Mouse (Mus musculus): ENCODE results near the gene Serpina3c.
A peak's percentile ranks its signal among the peaks of the same experiment; 100 is the strongest.

Serpina3c gene

GRCm38 (mm10) chr12:104153656-104154055 lies at the start of gene Serpina3c:
Gene Serpina3c (minus strand): TSS chr12:104153870.
- DNase-seq, result no peak

- DNase-seq, result no peak
These were observed 37.2 kb upstream of the Serpina3c start for GRCm38 (mm10) chr12:104190852-104191251.

- DNase-seq, result no peak
These were observed 35.6 kb upstream of the Serpina3c start for GRCm38 (mm10) chr12:104189246-104189645.

GRCm38 (mm10) chr12:104186041-104186581 lies 32.4 kb upstream of the Serpina3c start:
- DNase-seq, result no peak

- no peak for DNase-seq
These were observed 31.4 kb upstream of the Serpina3c start for GRCm38 (mm10) chr12:104185046-104185445.

GRCm38 (mm10) chr12:104178987-104179386 lies 25.3 kb upstream of the Serpina3c start:
- no peak for DNase-seq

- DNase-seq, result peak in 1 of 2 experiments; percentile 16
These were observed 24.9 kb upstream of the Serpina3c start for GRCm38 (mm10) chr12:104178577-104178976.

- no peak for DNase-seq
These were observed 22.0 kb upstream of the Serpina3c start for GRCm38 (mm10) chr12:104175636-104176035.

- DNase-seq, result peak; percentile 31 to 54
These were observed 21.1 kb upstream of the Serpina3c start for GRCm38 (mm10) chr12:104174747-104175146.

- no peak for DNase-seq
These were observed 527 bp downstream of the Serpina3c start for GRCm38 (mm10) chr12:104153041-104153645.

- DNase-seq, result no peak
These were observed 1.7 kb downstream of the Serpina3c start for GRCm38 (mm10) chr12:104151989-104152388.

GRCm38 (mm10) chr12:104145571-104145970 lies 8.1 kb downstream of the Serpina3c start:
- DNase-seq, result no peak

GRCm38 (mm10) chr12:104143286-104143685 lies 10.4 kb downstream of the Serpina3c start:
- DNase-seq, result peak; percentile 15 to 22

- no peak for DNase-seq
These were observed 11.2 kb downstream of the Serpina3c start for GRCm38 (mm10) chr12:104142427-104142826.

GRCm38 (mm10) chr12:104141506-104141905 lies 12.2 kb downstream of the Serpina3c start:
- no peak for DNase-seq

GRCm38 (mm10) chr12:104140543-104141103 lies 13.0 kb downstream of the Serpina3c start:
- DNase-seq, result no peak

GRCm38 (mm10) chr12:104138216-104138615 lies 15.5 kb downstream of the Serpina3c start:
- no peak for DNase-seq

- DNase-seq, result no peak
These were observed 22.6 kb downstream of the Serpina3c start for GRCm38 (mm10) chr12:104131041-104131440.

- no peak for DNase-seq
These were observed 26.0 kb downstream of the Serpina3c start, which contains the start of gene Serpina3b for GRCm38 (mm10) chr12:104127696-104128095. Gene Serpina3b (plus strand): TSS chr12:104127996.

GRCm38 (mm10) chr12:104125021-104125560 lies 28.6 kb downstream of the Serpina3c start:
- no peak for DNase-seq

- no peak for DNase-seq
These were observed 29.7 kb downstream of the Serpina3c start for GRCm38 (mm10) chr12:104123996-104124395.

GRCm38 (mm10) chr12:104123097-104123496 lies 30.6 kb downstream of the Serpina3c start:
- DNase-seq, result no peak

- DNase-seq, result peak; percentile 27 to 39
These were observed 38.6 kb downstream of the Serpina3c start for GRCm38 (mm10) chr12:104114921-104115579.

Data from kidney, postnatal 36 days (tissue).